Mouse (Mus musculus): ENCODE results near the gene Gm17359. TPM values are rescaled to one million over a fixed set of nuclear protein-coding genes. Genes with fewer than 3 reads are reported as not detected.

Gm17359 gene
- polyA plus RNA-seq, 1 experiment: 0.08 TPM

- Histone ChIP-seq H3K36me3 (ENCODE audit: control insufficient read depth, insufficient read depth, low read length) (no peaks in the 10 kb centered on the region), H3K4me3 (ENCODE audit: insufficient read depth, low read depth, low read length) (no peak overlapping the region), H3K27me3 (replicated peaks; ENCODE audit: control insufficient read depth, insufficient read depth, low read length) (no peaks in the 10 kb centered on the region), H3K27ac (ENCODE audit: insufficient read depth, low read depth, low read length) (no peak overlapping the region), H3K4me1 (ENCODE audit: control insufficient read depth, insufficient read depth, low read length) (no peaks in the 10 kb centered on the region)
- TF ChIP-seq POLR2A (IDR thresholded peaks at IDR 0.05; ENCODE audit: low read depth, low read length): no peak
- TF ChIP-seq CTCF (conservative IDR thresholded peaks at IDR 0.05; ENCODE audit: insufficient read depth, insufficient read length, low read depth, low read length): no peak
- DNase-seq: no peak
- WGBS: 46% methylated on average over 1 of the region's 1 CpGs
Measured at GRCm38 (mm10) chr3:79349311-79349710, 12.8 kb downstream of the Gm17359 start.

- no peak overlapping the region for H3K4me3 ChIP-seq (ENCODE audit: insufficient read depth, low read depth, low read length)
- TF ChIP-seq CTCF (conservative IDR thresholded peaks at IDR 0.05; ENCODE audit: insufficient read depth, insufficient read length, low read depth, low read length) (no peak), POLR2A (IDR thresholded peaks at IDR 0.05; ENCODE audit: low read depth, low read length) (no peak)
- WGBS: 50% methylated on average over 4 of the region's 4 CpGs
- DNase-seq: no peak
- no peaks in the 10 kb centered on the region for H3K27me3 ChIP-seq (replicated peaks; ENCODE audit: control insufficient read depth, insufficient read depth, low read length)
- H3K36me3 ChIP-seq (ENCODE audit: control insufficient read depth, insufficient read depth, low read length): no peaks in the 10 kb centered on the region
- no peak overlapping the region for H3K27ac ChIP-seq (ENCODE audit: insufficient read depth, low read depth, low read length)
- H3K4me1 ChIP-seq (ENCODE audit: control insufficient read depth, insufficient read depth, low read length): 0 out of 2 replicates have a peak, but pooled peaks cover 2% of the 10 kb centered on the region
Measured at GRCm38 (mm10) chr3:79358721-79359120, 22.3 kb downstream of the Gm17359 start.

DNA sequence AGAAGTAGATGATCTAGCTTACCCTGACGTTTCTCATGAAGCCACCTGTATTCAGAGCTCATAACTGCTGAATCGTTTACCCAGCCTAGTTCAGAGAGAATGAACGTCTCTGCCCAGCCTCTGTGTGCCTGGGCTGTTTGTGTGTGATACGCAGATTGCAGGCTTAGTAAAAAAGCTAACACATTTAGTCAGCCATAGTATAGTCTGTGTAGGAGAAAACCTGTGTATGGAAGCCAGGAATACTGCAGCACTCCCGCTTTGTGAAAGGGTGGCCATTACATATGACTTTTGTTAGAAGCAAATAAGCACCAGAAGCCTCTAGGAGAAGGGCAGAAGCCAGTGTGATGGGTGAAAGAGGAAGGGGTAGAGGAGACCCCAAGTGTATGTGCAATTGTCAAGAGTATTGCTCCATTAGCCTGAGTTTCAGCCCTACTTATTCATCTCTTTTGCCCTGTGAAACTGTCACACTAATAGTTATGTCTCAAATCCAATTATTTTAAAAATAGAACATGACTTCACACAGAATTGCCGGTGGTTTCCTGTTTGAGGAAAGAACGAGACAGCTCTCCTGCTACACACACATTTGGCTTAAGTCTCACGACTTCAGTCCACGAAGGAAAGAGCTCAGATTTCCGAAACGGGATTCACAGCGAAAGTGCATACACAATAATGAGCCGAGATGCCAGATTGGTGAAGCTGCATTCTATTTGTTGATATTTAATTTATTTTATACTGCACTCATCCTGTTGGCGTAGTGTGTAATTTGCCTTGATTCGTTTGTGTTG, 24.0 kb downstream of the Gm17359 start:
- 42% methylated on average over 15 of the region's 15 CpGs for WGBS
- TF ChIP-seq POLR2A (IDR thresholded peaks at IDR 0.05; ENCODE audit: low read depth, low read length): no peak
- TF ChIP-seq CTCF (conservative IDR thresholded peaks at IDR 0.05; ENCODE audit: insufficient read depth, insufficient read length, low read depth, low read length): no peak
- Histone ChIP-seq H3K4me1 (ENCODE audit: control insufficient read depth, insufficient read depth, low read length) (0 out of 2 replicates have a peak, but pooled peaks cover 2% of the 10 kb centered on the region), H3K27ac (ENCODE audit: insufficient read depth, low read depth, low read length) (no peak overlapping the region), H3K27me3 (replicated peaks; ENCODE audit: control insufficient read depth, insufficient read depth, low read length) (no peaks in the 10 kb centered on the region), H3K36me3 (ENCODE audit: control insufficient read depth, insufficient read depth, low read length) (no peaks in the 10 kb centered on the region), H3K4me3 (ENCODE audit: insufficient read depth, low read depth, low read length) (no peak overlapping the region)
- DNase-seq: peak; percentile 51

GRCm38 (mm10) chr3:79366098-79366497, 29.6 kb downstream of the Gm17359 start:
- no peaks in the 10 kb centered on the region for H3K36me3 ChIP-seq (ENCODE audit: control insufficient read depth, insufficient read depth, low read length)
- 62% methylated on average over 8 of the region's 8 CpGs for whole genome bisulfite sequencing

GRCm38 (mm10) chr3:79368306-79368705, 31.8 kb downstream of the Gm17359 start:
- 63% methylated on average over 6 of the region's 6 CpGs for WGBS
- Histone ChIP-seq H3K27me3 (replicated peaks; ENCODE audit: control insufficient read depth, insufficient read depth, low read length) (no peaks in the 10 kb centered on the region), H3K4me3 (ENCODE audit: insufficient read depth, low read depth, low read length) (no peak overlapping the region), H3K4me1 (ENCODE audit: control insufficient read depth, insufficient read depth, low read length) (peaks cover 7% of the 10 kb centered on the region), H3K36me3 (ENCODE audit: control insufficient read depth, insufficient read depth, low read length) (no peaks in the 10 kb centered on the region), H3K27ac (ENCODE audit: insufficient read depth, low read depth, low read length) (no peak overlapping the region)
- DNase-seq: peak; percentile 83
- TF ChIP-seq CTCF (conservative IDR thresholded peaks at IDR 0.05; ENCODE audit: insufficient read depth, insufficient read length, low read depth, low read length) (no peak), POLR2A (IDR thresholded peaks at IDR 0.05; ENCODE audit: low read depth, low read length) (no peak)

More at GRCm38 (mm10) chr3:79366098-79366497, 29.6 kb downstream of the Gm17359 start:
- peak; percentile 31 for DNase-seq
- Histone ChIP-seq H3K27me3 (replicated peaks; ENCODE audit: control insufficient read depth, insufficient read depth, low read length) (no peaks in the 10 kb centered on the region), H3K4me3 (ENCODE audit: insufficient read depth, low read depth, low read length) (no peak overlapping the region), H3K4me1 (ENCODE audit: control insufficient read depth, insufficient read depth, low read length) (peaks cover 7% of the 10 kb centered on the region), H3K27ac (ENCODE audit: insufficient read depth, low read depth, low read length) (no peak overlapping the region)
- TF ChIP-seq CTCF (conservative IDR thresholded peaks at IDR 0.05; ENCODE audit: insufficient read depth, insufficient read length, low read depth, low read length): no peak
- no peak for TF ChIP-seq POLR2A (IDR thresholded peaks at IDR 0.05; ENCODE audit: low read depth, low read length)

DNA sequence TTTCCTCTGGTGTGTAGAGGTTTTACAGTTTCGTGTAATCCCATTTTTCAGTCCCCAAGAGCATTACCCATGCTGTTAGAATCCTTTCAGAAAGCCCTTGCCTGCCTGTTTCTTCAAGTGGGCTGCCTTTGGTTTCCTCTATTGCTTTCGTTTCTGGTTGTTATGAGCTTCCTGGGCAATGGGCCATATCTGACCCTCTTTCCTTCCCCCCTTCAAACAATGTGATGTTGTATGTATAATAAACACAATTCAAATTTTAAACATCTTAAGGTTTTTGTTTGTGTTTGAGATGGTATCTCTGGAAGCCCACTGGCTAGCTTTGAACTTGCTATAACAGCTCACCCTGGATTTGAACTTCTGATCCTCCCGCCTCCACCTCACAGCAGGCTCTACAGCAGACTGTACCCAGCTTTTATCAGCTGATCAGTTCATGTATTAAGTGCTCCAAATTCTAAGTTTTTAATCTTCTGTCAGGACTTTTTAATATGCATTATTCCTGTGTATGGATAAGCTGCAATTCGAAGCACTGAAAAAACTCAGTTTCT, 34.0 kb downstream of the Gm17359 start:
- no peak for DNase-seq
- no peak overlapping the region for H3K4me3 ChIP-seq (ENCODE audit: insufficient read depth, low read depth, low read length)

DNA sequence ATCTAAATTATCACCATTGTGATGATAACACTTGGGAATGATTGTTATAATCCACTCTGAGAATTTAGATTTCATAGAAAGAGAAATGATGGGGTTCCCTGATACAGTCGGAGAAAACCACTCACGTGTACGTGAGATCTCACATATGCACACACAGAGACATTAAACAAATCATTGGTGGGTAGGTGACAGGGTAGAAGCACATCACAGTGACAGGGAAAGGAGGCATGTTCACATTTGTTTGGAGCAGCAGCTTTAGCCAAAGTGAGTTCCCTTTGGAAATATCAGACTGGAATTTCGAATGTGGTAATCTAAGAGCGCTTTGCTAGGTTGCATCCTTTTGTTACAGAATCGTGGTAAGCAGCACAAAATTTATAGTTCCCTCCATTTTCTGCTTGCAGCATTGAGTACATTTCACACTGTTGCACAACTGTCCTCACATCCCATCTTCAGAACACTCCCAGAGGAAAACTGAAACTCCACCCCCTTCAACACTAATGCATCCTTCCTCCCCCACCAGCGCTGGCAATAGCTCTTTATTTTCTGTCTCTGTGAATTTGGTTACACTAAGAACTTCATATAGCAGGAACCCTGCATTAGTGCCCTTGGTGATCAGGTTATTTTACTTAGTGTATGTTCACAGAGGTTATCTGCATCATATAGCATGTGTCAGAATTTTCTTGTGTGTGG, 35.2 kb downstream of the Gm17359 start:
- H3K4me3 ChIP-seq (ENCODE audit: insufficient read depth, low read depth, low read length): no peak overlapping the region
- peaks cover 7% of the 10 kb centered on the region for H3K4me1 ChIP-seq (ENCODE audit: control insufficient read depth, insufficient read depth, low read length)
- H3K27ac ChIP-seq (ENCODE audit: insufficient read depth, low read depth, low read length): no peak overlapping the region
- H3K27me3 ChIP-seq (replicated peaks; ENCODE audit: control insufficient read depth, insufficient read depth, low read length): no peaks in the 10 kb centered on the region
- TF ChIP-seq POLR2A (IDR thresholded peaks at IDR 0.05; ENCODE audit: low read depth, low read length) (no peak), CTCF (conservative IDR thresholded peaks at IDR 0.05; ENCODE audit: insufficient read depth, insufficient read length, low read depth, low read length) (no peak)
- no peaks in the 10 kb centered on the region for H3K36me3 ChIP-seq (ENCODE audit: control insufficient read depth, insufficient read depth, low read length)
- WGBS: 77% methylated on average over 7 of the region's 7 CpGs
- DNase-seq: no peak

More for the DNA sequence above, 34.0 kb downstream of the Gm17359 start:
- Histone ChIP-seq H3K27me3 (replicated peaks; ENCODE audit: control insufficient read depth, insufficient read depth, low read length) (no peaks in the 10 kb centered on the region), H3K27ac (ENCODE audit: insufficient read depth, low read depth, low read length) (no peak overlapping the region), H3K36me3 (ENCODE audit: control insufficient read depth, insufficient read depth, low read length) (no peaks in the 10 kb centered on the region), H3K4me1 (ENCODE audit: control insufficient read depth, insufficient read depth, low read length) (peaks cover 7% of the 10 kb centered on the region)
- 73% methylated on average over 4 of the region's 4 CpGs for WGBS
- TF ChIP-seq CTCF (conservative IDR thresholded peaks at IDR 0.05; ENCODE audit: insufficient read depth, insufficient read length, low read depth, low read length) (no peak), POLR2A (IDR thresholded peaks at IDR 0.05; ENCODE audit: low read depth, low read length) (no peak)

All from kidney, adult 2 months (tissue).